Mouse (Mus musculus) naive thymus-derived CD4-positive, alpha-beta T cell, adult 2 months (primary cell): Measurements from ENCODE around the gene Gm16181.

Experiments
- DNase-seq: peaks from one replicate; pipeline ENCODE4 v3.0.0-alpha.2; 2011; ENCODE audit warnings: low read depth

Gm16181 gene

GRCm38 (mm10) chr17:35220156-35220952 lies at the start of gene Gm16181:
Gene Gm16181 (plus strand): TSS chr17:35220834.
- no peak for DNase-seq

GRCm38 (mm10) chr17:35172445-35173234 lies 48.0 kb upstream of the Gm16181 start:
- peak; percentile 80 for DNase-seq

- DNase-seq = peak; percentile 76
Observed at GRCm38 (mm10) chr17:35173329-35173728, 47.3 kb upstream of the Gm16181 start.

- peak; percentile 51 for DNase-seq
Observed at GRCm38 (mm10) chr17:35174201-35174977, 46.2 kb upstream of the Gm16181 start.

GRCm38 (mm10) chr17:35175382-35175781 lies 45.3 kb upstream of the Gm16181 start:
- DNase-seq = no peak

GRCm38 (mm10) chr17:35175968-35176367 lies 44.7 kb upstream of the Gm16181 start, which contains the start of gene Aif1:
Gene Aif1 (minus strand): TSS chr17:35176068.
- DNase-seq = no peak

GRCm38 (mm10) chr17:35178528-35178927 lies 42.1 kb upstream of the Gm16181 start:
- DNase-seq = peak; percentile 90

GRCm38 (mm10) chr17:35180093-35180492 lies 40.5 kb upstream of the Gm16181 start:
- DNase-seq = peak; percentile 35

GRCm38 (mm10) chr17:35185639-35186611 lies 34.7 kb upstream of the Gm16181 start:
- DNase-seq = peak; percentile 90

- DNase-seq = peak; percentile 85
Observed at GRCm38 (mm10) chr17:35186681-35187080, 34.0 kb upstream of the Gm16181 start.

GRCm38 (mm10) chr17:35187345-35187744 lies 33.3 kb upstream of the Gm16181 start:
- peak; percentile 46 for DNase-seq

GRCm38 (mm10) chr17:35187959-35188610 lies 32.5 kb upstream of the Gm16181 start, which contains the start of gene Lst1:
Gene Lst1 (minus strand): TSS chr17:35188439.
- no peak for DNase-seq

- peak; percentile 43 for DNase-seq
Observed at GRCm38 (mm10) chr17:35189186-35189585, 31.4 kb upstream of the Gm16181 start.

- peak; percentile 80 for DNase-seq
Observed at GRCm38 (mm10) chr17:35190096-35190495, 30.5 kb upstream of the Gm16181 start.

GRCm38 (mm10) chr17:35191723-35192122 lies 28.9 kb upstream of the Gm16181 start:
- DNase-seq = peak; percentile 51

- DNase-seq = no peak
Observed at GRCm38 (mm10) chr17:35192924-35193323, 27.7 kb upstream of the Gm16181 start.

- peak; percentile 88 for DNase-seq
Observed at GRCm38 (mm10) chr17:35193881-35194843, 26.5 kb upstream of the Gm16181 start, which contains the start of gene Ltb. Gene Ltb (plus strand): TSS chr17:35194439.

- no peak for DNase-seq
Observed at GRCm38 (mm10) chr17:35194844-35195630, 25.6 kb upstream of the Gm16181 start.
